Mouse (Mus musculus): ENCODE results near the gene Med13l.
A peak's percentile ranks its signal among the peaks of the same experiment; 100 is the strongest.

Med13l gene

DNA sequence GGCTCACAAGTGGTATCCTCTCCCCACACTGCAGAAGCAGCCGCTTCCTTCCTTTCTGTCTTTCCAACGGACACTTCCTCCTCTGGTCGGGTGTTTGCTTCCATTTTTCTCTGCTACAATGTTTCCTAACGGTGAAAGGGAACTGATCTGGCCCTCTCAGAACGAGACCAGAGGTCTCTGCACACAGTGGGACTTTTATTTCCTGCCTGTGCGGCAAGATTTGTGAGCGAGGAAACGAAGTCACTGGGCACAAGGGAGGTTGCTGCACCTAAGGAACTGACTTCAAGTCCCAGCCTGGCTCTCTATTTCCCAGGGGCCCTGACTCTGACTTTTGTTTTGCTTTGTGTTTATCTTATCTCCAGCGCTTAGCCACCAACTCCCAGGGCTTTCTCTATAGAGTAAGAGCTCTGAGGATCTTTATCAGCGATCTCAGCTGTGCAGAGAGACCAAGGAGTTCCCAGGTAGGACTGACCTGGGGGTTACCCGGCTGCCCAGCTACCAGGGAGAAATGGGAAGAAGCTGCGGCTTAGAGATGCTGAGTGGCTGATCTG is 4.0 kb upstream of the Med13l start:
- peak in 1 of 2 experiments; percentile 14 for DNase-seq

DNA sequence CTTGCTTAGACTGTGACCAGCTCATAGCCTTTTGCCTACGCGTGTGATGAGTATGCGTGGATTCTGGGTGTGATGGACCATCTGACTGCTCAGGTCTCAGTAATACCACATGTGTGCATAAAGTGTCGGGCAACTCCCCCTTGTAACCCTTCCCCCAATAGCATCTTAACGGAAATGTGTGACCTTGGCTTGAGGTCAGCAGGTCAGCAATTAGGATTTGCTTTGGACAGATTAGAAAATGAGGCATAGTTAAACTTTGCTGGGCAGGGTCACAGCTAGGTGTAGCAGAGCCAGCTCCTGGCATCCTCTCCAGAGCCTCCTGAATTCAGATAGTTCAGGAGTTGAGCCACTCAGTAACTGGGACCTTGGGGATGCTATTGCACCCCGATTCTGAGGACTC is 1.6 kb upstream of the Med13l start:
- DNase-seq = no peak

DNA sequence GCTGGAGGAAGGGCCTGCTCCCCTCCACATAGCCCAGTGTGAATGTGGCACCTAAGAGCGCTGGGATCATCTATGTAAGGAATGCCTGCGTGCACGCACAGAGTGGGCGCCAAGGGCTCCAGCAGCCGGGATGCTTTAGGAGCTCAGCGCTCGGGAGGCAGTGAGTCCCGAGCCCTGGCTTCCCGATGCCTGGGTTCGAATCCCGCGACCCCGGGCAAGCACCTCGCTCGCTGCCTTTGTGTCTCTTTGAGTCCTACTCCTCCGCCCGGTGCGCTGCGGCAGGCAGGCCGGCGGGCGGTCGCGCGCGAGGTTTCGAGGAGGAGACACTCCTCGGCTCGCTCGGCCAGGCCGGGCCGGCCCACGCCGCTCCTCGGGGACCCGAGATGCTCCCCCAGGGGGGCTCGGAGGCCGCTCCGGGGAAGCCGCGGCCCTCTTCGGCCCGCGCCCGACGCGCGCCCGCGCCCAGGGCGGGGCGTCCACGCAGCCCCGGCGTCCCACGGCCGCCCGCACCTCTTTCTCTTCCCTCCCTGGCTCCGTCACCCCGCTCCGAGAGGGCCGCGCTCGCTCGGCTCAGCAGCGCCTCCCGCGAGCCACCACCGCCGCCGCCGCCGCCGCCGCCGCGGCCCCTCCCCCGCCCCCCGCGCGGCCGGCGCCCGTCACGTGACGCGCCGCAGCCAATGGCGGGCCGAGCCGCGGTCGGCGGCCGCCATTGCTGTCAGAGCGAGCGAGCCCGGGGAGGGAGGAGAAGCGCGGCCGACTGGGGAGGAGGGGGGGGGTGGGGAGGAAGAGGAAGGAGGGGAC is 695 bp upstream of the Med13l start:
- peak; percentile 81 to 86 for DNase-seq

DNA sequence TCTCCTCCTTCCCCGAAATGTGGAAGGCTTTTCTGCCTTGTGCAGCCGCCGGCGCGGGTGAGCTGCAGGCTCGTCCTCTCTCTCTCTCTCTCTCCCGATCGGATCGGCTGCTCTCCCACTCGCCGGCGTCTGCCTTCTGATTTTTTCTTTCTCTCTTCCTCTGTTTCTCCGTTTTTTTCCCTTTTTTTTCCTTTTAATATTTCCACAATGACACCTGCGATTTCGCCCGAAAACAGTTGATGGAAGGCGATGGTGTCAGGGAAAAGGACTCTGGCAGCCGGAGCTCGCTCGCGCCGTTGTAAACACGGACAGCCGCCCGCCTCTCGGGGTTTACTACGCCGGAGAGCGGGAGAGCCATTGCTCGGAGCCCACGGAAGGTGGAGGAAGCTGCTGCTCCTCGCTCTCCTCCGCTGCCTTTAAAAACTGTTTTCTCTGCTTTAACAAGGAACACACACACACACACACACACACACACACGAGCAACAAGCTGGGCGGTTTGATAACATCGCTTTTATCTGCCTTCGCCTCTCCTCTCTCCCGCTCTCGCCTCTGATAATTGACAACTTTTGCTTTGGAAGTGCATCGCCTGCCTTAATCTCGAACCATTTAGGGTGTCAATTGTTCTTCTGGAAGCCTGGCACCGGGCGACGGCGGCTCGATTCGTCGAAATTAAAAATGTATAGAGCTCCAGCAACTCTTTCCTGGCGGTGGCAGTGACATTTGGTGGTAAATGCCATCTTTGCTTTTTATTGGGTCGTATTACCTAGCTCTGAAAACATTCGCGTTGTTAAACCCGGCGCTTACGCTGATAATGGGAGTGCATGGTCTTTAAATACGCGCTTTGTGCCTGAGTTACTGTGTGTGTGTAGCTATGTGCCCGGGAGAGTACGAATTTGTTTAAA is 858 bp downstream of the Med13l start:
- DNase-seq = peak; percentile 42 to 56

DNA sequence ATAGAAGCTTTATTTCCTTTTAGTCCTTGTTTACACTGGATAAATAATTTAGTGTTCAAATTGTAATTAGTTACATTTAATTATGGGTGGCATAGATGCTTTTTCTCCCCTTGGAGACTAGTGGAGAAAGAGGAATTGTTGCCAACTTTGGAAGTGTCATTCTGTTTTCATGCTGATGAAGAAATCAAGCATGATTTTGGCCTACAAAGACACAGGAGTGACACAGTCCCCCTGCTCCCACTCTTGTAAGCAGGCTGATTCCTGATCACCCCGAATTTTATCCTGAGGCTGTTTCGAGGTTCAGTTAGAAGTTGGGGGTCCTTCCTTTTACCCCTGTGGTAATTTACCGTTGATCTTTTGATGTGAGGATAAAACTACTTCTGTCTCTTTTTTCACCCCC is 1.7 kb downstream of the Med13l start:
- no peak for DNase-seq

DNA sequence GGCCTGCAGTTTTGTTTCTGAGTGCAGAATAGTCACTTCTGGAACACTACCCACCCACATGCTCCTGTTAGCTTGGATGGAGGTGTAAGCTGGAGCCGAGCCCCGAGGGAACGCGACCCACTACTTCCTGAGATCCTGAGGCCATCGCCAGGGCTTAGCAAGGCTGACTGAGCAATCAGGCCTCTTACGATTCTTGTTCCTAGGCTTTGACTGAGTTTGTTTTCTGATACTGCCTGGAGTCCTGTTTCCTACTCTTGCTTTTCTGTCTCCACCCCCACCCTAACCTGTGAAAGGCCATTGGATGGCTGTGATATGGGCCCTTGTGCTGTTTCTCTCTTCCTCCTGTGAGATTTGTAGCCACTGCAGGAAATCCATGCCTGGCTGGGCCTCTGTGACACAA is 3.1 kb downstream of the Med13l start:
- DNase-seq = peak; percentile 19 to 30

DNA sequence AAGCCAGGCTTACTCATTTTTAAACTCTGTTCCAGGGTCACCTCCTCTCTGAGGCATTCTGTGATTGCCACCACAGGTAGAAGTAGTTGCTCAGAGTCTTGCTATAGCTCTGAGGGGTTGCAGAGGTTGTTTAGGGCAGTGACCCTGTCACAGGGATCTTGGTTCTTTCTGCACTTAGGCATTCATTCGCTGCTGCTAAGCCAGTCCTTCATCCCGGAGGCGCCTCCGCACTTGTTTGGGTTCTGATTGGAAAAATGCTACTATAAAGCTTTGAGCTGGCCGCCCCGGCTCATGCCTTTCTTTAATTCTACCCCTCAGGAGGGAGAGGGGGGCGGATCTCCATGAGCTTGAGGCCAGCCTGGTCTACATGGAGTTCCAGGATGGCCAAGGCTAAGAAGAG is 6.9 kb downstream of the Med13l start:
- DNase-seq = no peak

DNA sequence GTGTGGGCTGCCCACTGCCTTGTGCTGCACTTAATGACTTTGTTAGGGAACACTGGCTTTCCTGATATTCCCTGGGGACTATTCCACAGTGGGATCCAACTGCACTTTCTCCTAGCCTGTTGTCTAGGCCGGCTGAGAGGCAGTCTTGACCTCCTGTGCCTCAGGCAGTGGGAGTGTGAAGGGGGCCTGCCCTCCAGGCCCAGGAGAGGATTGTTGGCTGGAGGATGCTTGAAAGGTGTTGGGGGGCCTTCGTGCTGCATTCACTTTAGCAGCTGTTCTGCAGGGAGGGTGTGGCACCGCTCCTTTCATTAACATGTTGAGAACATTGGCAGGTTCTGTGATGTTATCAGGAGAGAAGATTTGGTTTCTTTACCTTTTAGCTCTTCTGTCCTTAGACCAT is 8.5 kb downstream of the Med13l start:
- DNase-seq = no peak

DNA sequence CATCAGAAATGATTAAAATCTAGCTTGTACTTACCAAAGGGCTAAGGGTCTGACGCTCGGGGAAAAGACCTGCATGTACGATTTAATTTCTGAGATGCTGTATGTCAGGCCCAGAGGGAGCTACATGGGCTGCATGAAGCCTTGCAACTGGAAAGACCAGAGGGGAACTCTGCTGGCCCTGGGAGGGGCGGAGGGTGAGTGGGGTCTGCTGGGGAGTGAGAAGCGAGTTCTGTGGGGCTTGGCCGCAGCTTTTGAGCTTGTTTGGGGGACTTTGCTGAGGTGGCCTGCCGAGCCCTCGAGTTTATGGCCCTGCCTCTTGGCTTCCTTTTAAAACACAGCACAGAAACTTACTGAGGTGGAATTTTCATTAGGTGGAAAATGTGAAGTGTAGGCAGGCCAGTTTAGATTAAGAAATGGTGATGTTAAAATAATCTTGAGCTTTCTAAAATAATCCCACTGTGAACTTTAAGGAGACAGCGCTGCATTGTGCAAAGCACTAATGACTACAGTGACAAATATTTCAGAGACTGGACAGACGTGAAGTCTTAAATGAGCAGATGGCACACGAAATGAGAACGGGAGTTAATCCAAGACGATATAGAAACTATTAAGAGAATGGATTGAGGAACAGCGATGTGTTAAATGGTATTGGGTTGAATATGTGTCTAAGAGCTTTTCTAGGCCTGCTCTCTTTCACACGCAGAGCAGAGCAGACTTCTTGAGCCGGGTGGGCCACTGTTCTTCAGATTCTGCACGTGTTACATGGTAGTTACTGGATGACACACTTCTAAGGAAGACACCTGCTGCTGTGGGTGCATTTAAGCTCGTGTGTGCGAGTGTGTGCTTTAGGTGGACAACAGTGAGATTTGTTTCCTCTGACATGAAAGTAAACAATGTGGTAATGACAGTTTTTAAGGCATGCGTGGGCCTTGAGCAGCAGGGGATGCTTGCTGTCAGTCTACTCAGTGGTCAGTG is 9.4 kb downstream of the Med13l start:
- DNase-seq = no peak

DNA sequence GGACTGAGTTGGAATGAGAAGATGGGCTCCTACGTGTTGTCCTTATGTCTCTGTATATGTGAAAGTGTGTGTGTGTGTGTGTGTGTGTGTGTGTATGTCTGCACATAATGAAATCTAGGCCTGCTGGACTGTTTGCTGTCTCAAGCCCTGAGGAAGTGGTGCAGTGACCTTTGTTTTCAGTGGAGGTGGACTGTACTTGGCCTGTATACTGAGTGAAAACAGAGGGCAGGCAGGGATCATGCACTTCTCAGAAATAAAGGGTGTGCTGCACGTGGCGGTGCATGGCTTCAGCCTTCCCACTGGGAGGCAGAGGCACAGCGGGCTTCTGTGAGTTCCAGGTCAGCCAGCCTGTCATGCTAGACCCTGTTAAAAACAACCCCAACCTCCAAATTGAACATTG is 11.0 kb downstream of the Med13l start:
- no peak for DNase-seq

DNA sequence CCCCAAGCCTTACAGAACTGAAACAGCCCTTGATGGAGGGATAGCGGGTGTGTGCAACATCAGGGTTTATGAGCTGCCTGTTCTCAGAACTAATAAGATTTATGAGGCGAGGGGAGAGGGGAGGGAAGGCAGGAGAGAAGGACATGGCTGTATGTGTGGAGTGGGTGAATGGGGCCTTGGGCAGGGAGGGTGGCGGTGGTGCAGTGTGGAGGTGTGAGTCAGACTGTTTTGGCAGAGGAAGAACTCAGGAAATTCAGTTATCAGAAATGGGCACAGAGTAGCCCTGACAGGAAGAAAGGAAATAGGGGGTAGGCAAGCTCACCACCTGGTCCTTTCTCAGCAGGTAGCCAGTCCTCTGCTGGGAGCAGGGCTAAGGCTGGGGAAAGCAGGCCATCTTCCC is 13.8 kb downstream of the Med13l start:
- no peak for DNase-seq

DNA sequence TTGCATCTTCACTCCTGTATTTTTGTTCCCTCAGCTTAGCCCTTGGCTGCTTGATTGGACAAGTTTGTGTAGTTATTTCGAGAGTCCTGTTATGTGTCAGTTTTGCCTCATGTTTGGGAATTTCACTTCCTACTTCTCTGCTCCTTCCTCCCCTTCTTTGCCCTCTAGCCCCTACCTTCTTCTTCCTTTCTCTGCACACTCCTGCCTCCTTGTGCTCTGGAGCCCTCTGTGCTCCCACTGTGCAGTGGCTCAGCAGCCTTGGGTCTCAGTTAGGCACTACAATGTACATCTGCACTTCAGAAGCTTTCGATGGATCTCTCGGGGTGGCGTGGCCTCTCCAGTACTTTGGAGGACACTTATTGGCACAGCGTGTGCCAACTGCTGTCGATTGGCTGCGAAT is 14.5 kb downstream of the Med13l start:
- DNase-seq = no peak

DNA sequence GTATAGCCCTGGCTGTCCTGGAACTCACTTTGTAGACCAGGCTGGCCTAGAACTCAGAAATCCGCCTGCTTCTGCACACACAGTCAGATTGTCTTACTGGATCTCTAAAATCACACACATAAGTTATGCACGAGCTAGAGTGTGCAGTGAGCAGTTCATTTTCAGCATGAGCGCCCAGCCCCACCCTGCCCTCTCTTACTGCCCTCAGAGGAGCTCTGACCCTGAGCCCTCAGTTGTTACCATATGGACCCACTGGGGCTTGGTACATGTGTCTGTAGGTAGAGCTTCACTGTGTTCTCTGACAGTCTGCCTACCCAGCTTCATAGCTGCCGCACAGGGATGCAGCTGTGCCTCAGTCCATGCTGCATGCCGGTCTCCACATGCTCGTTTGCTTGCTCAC is 15.4 kb downstream of the Med13l start:
- no peak for DNase-seq

DNA sequence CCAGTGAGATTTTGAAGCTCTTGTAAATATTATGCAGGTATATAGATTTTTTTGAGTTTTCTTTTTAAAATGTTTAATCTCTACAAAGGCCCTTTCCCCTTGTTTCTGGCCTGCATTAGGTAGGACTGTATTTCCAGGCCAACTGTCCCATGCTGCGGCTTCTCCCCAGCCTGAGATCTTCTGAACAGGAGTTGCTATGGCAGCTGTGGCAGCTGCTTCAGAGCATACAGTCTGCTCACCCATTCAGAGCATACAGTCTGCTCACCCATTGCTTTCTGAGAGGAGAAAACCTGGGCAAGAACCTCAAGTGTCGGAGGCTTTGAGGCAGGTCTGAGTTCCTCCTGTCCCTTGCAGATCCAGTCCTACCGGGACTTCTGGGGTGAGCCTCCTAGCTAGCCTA is 16.3 kb downstream of the Med13l start:
- DNase-seq = no peak

DNA sequence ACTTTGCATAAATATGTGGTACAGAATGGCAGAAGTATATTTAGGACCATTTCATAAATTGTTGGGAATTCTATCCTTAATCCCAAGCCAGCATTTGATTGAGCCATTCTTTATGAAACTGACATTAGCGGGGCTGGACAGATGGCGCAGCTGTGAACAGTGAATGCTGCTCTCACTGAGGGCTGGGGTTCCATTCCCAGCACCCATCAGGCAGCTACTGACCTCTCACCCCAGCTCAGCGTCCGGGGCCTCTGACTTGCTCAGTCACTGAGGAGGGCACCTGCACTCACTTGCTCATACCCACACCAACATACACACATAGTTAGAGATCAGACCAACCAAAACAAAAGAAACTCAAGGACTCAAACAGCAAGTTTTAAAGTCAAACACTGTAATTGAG is 24.9 kb downstream of the Med13l start:
- no peak for DNase-seq

DNA sequence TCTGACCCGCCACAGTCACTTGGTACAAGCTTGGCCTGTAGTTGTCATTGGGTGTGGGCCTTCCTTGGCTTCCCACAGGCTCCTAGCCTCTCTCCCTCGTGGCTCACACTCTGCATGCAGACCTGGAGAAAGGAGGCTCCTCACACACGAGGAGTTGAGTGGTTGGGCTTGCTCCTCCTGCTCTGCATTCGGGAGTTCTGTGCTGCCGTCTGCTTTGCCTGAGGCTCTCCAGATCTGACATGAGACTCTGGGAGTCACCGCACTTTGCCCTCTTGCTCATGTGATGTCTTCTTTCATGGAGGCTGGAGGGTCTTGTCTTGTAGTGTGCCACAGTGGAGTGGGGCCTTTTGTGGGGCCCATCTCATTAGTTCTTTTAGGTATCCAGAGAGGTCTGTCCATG is 26.1 kb downstream of the Med13l start:
- DNase-seq = no peak

DNA sequence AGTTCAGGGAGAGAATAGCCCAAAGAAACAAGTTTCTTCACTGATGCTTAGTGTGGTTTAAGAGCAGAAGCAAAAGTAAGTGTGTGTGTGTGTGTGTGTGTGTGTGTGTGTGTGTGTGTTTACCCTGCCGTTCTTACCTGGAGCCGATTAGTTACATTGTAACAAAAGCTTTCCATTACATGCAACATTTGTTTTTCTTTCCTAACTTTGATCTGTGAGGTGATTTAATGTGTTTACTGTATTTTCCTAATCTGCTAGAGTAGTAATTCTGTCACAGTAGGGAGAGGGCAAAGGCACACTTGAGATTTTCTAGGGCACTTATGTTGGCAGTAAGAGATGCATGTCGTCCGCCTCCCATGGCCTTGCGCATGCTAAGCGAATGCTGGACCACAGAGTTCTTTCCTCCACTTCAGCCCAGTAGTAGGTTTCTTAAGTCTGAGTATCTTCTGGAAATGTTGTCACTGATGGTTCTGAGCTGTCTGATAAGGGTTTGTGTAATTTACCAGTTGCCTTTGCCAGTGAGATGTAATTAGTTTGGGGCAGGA is 28.0 kb downstream of the Med13l start:
- DNase-seq = no peak

DNA sequence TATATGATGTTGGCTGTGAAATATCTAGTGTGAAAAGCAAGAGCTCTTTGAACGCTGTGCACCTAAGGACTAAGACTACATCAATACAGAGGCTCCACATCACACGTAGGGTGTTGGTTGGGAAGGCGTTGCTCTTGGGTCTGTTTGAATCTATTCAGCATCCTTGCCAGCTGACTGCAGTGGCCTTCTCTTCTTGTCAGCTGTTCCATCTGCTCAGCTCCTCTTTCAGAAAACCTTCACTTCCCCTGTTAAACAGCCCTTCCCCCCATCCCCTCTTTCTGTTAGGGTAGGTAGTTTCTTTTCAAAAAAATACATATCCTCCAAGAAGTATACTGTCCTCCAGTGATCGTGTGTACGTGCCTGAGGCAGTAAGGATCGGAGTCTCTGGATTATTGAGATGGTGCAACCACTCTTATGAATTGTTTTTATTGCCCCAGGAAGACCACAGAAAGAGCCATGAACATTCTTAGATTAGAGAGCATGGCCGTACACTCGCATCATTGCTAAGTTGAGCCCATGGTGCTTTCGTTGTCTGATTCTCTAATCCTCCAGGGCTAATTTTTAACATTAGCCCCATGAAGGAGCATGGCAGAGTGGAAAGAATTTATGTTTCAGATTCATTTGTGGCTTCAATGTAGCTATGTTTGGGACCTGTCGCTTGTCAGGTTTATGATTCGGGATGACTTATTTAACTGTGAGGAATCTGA is 28.9 kb downstream of the Med13l start:
- no peak for DNase-seq

DNA sequence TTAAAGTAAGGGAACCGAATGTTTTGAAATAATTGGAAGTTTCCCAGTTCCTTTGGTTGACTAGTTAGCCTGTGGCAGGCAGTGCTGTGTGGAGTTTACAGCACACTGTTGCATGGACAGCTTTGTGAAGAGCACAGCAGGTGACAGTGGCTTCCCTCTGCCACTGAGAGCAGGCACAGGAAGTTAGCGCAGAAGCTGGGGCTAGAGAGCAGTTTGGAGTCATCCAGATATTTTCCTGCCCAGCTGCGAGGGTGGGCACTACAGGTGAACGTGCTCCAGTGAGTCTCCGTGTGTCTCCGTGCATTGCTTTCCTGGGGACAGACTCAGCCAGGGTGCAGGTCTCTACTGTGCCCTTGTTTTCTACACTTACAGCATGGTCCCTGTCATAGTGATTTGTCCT is 30.4 kb downstream of the Med13l start:
- DNase-seq = no peak

DNA sequence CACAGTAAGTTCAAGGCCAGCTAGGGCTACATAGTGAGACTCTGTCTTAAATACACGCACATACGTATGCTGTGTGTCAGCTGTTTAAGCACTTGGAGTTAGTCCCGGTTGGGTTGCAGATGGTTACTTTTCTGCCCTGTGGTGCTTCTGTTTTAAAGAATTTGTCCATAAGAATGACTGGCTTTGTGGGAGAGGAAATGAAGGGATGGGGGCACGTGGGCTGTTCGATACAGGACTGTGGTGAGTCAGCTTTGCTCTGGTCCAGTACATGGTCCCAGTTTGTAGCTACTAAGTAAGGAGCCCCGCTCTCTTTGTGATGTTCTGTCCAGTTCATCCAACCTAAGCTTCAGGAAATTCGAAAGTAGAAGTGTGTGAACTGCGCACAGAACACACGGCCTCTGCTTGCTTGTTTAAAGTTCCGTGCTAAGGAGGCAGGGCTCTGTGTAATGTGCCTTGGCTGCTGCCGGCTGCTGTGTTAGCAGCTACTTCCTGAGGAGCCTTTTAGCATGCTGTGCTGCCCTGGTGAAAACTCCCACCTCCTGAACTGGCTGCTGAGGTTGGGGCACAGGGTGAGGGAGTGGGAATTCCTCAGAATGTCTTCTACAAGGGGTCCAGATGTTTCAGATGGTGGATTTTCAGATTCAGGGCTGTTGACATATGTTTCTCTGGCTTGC is 31.5 kb downstream of the Med13l start:
- no peak for DNase-seq

All from B cell, adult 2 months (primary cell).